Mouse (Mus musculus) erythroblast, adult 5-6 weeks (primary cell): ENCODE measurements around the gene Erbb3. TPM values are rescaled to one million over a fixed set of nuclear protein-coding genes. Genes with fewer than 3 reads are reported as not detected.

Experiments used
- ATAC-seq: replicated peaks from 2 replicates; pipeline ENCODE4 v1.8.0; 2016; ENCODE audit warnings: moderate number of reproducible peaks, mild to moderate bottlenecking, moderate TSS enrichment, inconsistent platforms; ENCODE audit not compliant: poor library complexity, low FRiP score, severe bottlenecking
- total RNA-seq, 2 experiments: library from RNA; stranded (forward) in 1 of 2; stranded (reverse) in 1 of 2; fragments of 150-400 nt in 1 of 2; fragments of 200-764, 138-1000 nt in 1 of 2; gene quantifications; 2 replicates each; pipeline versions ENCODE4 v1.2.3 to v1.2.4; 2015 to 2017; ENCODE audit warnings: low replicate concordance in 2 of 2

Erbb3 gene
- total RNA-seq, 2 experiments from 2014 or later = 0.09 TPM; not detected in 1

DNA sequence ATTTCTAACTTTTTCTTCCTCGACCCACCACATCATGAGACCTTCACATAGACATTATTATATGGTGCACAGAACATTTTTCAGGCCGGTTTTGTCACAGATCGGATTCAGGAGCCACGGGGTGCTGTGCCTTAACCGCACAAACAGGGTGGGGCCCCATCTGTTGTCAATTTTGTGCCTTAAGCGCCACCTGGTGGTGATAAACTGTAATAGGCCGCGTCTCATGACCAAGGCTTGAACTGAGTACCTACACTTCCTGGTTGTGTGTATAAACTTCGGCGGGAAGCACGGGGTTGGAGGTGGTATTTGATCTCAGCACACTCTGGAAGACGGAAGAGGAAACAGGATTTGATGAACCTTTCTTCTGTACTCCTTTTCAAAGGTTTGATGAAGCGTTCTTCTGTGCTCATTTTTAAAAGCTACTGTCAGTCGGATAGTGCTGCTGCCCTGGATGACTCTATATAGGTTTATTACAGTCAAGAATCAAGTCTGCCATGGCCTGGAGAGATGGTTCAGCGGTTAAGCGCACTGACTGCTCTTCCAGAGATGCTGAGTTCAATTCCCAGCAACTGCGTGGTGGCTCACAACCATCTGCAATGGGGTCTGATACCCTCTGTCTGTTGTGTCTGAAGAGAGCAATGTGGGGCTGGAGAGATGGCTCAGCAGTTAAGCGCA is 53.0 kb downstream of the Erbb3 start:
- ATAC-seq = peak; percentile 99

- ATAC-seq = no peak; the same call in 1 of the 2 replicates
Measured at GRCm38 (mm10) chr10:128535624-128536265, 53.7 kb downstream of the Erbb3 start.

GRCm38 (mm10) chr10:128535206-128535605 is 54.2 kb downstream of the Erbb3 start:
- ATAC-seq = no peak

GRCm38 (mm10) chr10:128526366-128527356 is 62.8 kb downstream of the Erbb3 start:
- peak; percentile 41 for ATAC-seq

GRCm38 (mm10) chr10:128525671-128526308 is 63.7 kb downstream of the Erbb3 start, which contains the start of gene Esyt1:
Esyt1 (minus strand) TSS chr10:128525871.
- peak; percentile 88 for ATAC-seq

DNA sequence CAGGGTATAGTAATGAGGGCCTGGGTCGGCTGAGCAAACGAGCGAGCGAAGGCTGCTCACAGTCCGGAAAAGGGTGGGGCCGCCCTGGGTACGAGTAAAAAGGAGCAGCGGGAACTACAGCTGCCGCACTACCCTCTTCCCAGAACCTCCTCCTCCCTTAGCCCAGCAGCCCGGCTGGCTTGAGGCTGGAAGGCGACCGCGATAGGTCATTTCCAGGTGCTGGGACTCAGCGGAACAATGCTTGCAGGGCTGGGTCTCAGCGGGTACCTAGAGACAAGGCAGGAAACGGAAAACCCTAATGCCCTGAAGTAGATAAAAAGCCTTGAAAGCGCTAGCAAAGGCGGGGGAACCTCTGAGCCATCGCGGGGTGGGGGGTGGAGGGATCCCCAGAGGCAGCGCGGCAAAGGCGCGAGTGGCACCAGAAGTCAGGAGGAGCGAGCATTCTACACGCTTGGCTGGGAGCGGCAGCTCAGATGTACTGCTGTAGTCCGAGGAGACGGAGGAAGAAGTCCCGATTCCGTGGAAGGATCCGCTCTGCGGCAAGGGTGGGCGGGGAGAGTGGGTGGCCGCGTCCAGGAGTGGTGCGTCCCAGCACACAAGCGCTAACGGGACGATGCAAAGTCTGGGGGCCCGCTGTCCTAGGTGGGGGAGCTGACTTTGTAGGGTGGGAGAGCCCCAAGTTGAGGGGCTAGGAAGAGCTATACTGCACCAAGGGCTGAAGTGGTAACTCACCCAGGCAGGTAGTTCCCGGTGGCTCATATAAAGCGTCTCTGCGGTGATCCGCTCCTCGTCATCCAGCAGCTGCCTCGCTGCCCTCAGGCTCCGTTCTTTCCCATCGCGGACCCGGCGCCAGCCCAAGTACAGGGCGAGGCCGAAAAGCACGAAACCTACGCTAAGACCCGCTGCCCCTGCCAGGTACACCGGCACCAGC is 64.5 kb downstream of the Erbb3 start:
- ATAC-seq = peak; percentile 42

DNA sequence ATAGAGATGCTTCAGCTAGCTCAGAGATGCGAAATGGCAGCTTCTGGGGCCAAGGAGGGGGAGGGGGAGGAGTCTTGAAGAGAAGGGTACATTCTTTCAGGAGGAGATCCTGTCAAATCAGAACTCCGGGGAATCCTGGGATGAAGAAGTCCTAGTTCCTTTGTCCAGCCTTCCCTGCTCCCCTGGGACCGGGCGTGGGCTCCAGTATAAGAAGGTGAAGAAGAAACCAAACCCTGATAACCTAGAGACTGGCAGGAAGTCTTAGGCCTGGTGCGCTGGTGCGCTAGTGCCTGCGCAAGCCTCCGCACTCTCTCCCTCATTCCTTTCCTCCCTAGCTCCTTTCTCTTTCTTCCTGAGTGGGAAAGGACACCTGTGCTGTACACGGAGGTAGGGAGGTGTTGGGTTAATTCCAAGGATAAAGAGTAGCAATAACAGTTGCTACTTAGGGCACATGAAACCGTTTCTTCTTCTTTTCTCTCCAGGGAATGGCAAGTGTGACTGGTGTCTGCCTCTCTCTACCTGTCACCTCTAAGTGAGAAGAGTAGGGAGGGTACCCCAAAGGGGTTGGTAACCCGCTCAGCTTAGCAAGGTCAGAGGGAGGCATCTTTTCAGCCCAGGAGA is 65.2 kb downstream of the Erbb3 start:
- no peak for ATAC-seq

GRCm38 (mm10) chr10:128522351-128522750 is 67.1 kb downstream of the Erbb3 start:
- no peak for ATAC-seq

GRCm38 (mm10) chr10:128520591-128520990 is 68.9 kb downstream of the Erbb3 start:
- ATAC-seq = no peak

- 0 out of 2 replicates have a peak, but pooled peaks have one; percentile 35 for ATAC-seq
Measured at GRCm38 (mm10) chr10:128518833-128519232, 70.6 kb downstream of the Erbb3 start.

Other genes starting within 250 kb of the Erbb3 start
- 1.9 and 5.6 TPM in 2 replicates for gene Coq10a, start 220.7 kb downstream of the Erbb3 start, total RNA-seq (2015; ENCODE audit: low replicate concordance)
- 2.8 and 3.2 TPM in 2 replicates for gene Coq10a, start 220.7 kb downstream of the Erbb3 start, total RNA-seq (2017; ENCODE audit: low replicate concordance)
- gene Ankrd52, start 212.5 kb downstream of the Erbb3 start, total RNA-seq (2015; ENCODE audit: low replicate concordance) = 7.7 and 30.0 TPM in 2 replicates
- 2.9 and 3.5 TPM in 2 replicates for gene Ankrd52, start 212.5 kb downstream of the Erbb3 start, total RNA-seq (2017; ENCODE audit: low replicate concordance)
- gene Slc39a5, start 188.4 kb downstream of the Erbb3 start, total RNA-seq (2015; ENCODE audit: low replicate concordance) = not detected in 2 replicates
- gene Slc39a5, start 188.4 kb downstream of the Erbb3 start, total RNA-seq (2017; ENCODE audit: low replicate concordance) = not detected in 2 replicates
- gene Nabp2, start 178.2 kb downstream of the Erbb3 start, total RNA-seq (2015; ENCODE audit: low replicate concordance) = 11.1 and 20.1 TPM in 2 replicates
- gene Nabp2, start 178.2 kb downstream of the Erbb3 start, total RNA-seq (2017; ENCODE audit: low replicate concordance) = 7.4 and 15.2 TPM in 2 replicates
- gene Rnf41, start 178.0 kb downstream of the Erbb3 start, total RNA-seq (2015; ENCODE audit: low replicate concordance) = 2.9 and 4.6 TPM in 2 replicates
- 2.9 and 3.3 TPM in 2 replicates for gene Rnf41, start 178.0 kb downstream of the Erbb3 start, total RNA-seq (2017; ENCODE audit: low replicate concordance)
- gene Smarcc2, start 130.4 kb downstream of the Erbb3 start, total RNA-seq (2015; ENCODE audit: low replicate concordance) = 22.1 and 31.6 TPM in 2 replicates
- gene Smarcc2, start 130.4 kb downstream of the Erbb3 start, total RNA-seq (2017; ENCODE audit: low replicate concordance) = 29.0 and 34.7 TPM in 2 replicates
- 410 and 475 TPM in 2 replicates for gene Myl6, start 95.5 kb downstream of the Erbb3 start, total RNA-seq (2015; ENCODE audit: low replicate concordance)
- gene Myl6, start 95.5 kb downstream of the Erbb3 start, total RNA-seq (2017; ENCODE audit: low replicate concordance) = 558 TPM in 2 replicates
- gene Myl6b, start 91.0 kb downstream of the Erbb3 start, total RNA-seq (2015; ENCODE audit: low replicate concordance) = 5.4 TPM in 1 of 2 replicates, not detected in the other
- 0.85 TPM in 1 of 2 replicates, not detected in the other for gene Myl6b, start 91.0 kb downstream of the Erbb3 start, total RNA-seq (2017; ENCODE audit: low replicate concordance)
- 15.2 and 16.9 TPM in 2 replicates for gene Esyt1, start 63.8 kb downstream of the Erbb3 start, total RNA-seq (2015; ENCODE audit: low replicate concordance)
- gene Esyt1, start 63.8 kb downstream of the Erbb3 start, total RNA-seq (2017; ENCODE audit: low replicate concordance) = 24.8 and 27.9 TPM in 2 replicates
- 0.19 and 0.63 TPM in 2 replicates for gene Zc3h10, start 41.9 kb downstream of the Erbb3 start, total RNA-seq (2015; ENCODE audit: low replicate concordance)
- 2.8 and 3.2 TPM in 2 replicates for gene Zc3h10, start 41.9 kb downstream of the Erbb3 start, total RNA-seq (2017; ENCODE audit: low replicate concordance)
- 936 and 1,095 TPM in 2 replicates for gene Rpl41, start 40.3 kb downstream of the Erbb3 start, total RNA-seq (2015; ENCODE audit: low replicate concordance)
- 729 and 801 TPM in 2 replicates for gene Rpl41, start 40.3 kb downstream of the Erbb3 start, total RNA-seq (2017; ENCODE audit: low replicate concordance)
- gene Pa2g4, start 23.7 kb downstream of the Erbb3 start, total RNA-seq (2015; ENCODE audit: low replicate concordance) = 71.3 and 75.2 TPM in 2 replicates
- 42.9 and 67.5 TPM in 2 replicates for gene Pa2g4, start 23.7 kb downstream of the Erbb3 start, total RNA-seq (2017; ENCODE audit: low replicate concordance)
- 345 and 426 TPM in 2 replicates for gene Rps26, start 37.1 kb upstream of the Erbb3 start, total RNA-seq (2015; ENCODE audit: low replicate concordance)
- 114 and 205 TPM in 2 replicates for gene Rps26, start 37.1 kb upstream of the Erbb3 start, total RNA-seq (2017; ENCODE audit: low replicate concordance)
- not detected in 2 replicates for gene Ikzf4, start 56.3 kb upstream of the Erbb3 start, total RNA-seq (2015; ENCODE audit: low replicate concordance)
- gene Ikzf4, start 56.3 kb upstream of the Erbb3 start, total RNA-seq (2017; ENCODE audit: low replicate concordance) = 0.09 TPM in 1 of 2 replicates, not detected in the other
- 3.1 and 7.5 TPM in 2 replicates for gene Suox, start 84.4 kb upstream of the Erbb3 start, total RNA-seq (2015; ENCODE audit: low replicate concordance)
- gene Suox, start 84.4 kb upstream of the Erbb3 start, total RNA-seq (2017; ENCODE audit: low replicate concordance) = 8.4 and 11.3 TPM in 2 replicates
- 26.9 and 42.2 TPM in 2 replicates for gene Rab5b, start 106.6 kb upstream of the Erbb3 start, total RNA-seq (2015; ENCODE audit: low replicate concordance)
- gene Rab5b, start 106.6 kb upstream of the Erbb3 start, total RNA-seq (2017; ENCODE audit: low replicate concordance) = 64.8 and 71.7 TPM in 2 replicates
- gene Pmel, start 114.5 kb upstream of the Erbb3 start, total RNA-seq (2015; ENCODE audit: low replicate concordance) = not detected in 2 replicates
- gene Pmel, start 114.5 kb upstream of the Erbb3 start, total RNA-seq (2017; ENCODE audit: low replicate concordance) = not detected in 2 replicates
- 29.8 and 37.2 TPM in 2 replicates for gene Cdk2, start 115.4 kb upstream of the Erbb3 start, total RNA-seq (2015; ENCODE audit: low replicate concordance)
- 21.0 and 34.3 TPM in 2 replicates for gene Cdk2, start 115.4 kb upstream of the Erbb3 start, total RNA-seq (2017; ENCODE audit: low replicate concordance)
- gene Dgka, start 155.2 kb upstream of the Erbb3 start, total RNA-seq (2015; ENCODE audit: low replicate concordance) = 8.2 and 13.4 TPM in 2 replicates
- gene Dgka, start 155.2 kb upstream of the Erbb3 start, total RNA-seq (2017; ENCODE audit: low replicate concordance) = 2.9 and 4.7 TPM in 2 replicates
- gene Pym1, start 158.2 kb upstream of the Erbb3 start, total RNA-seq (2015; ENCODE audit: low replicate concordance) = 2.5 and 17.5 TPM in 2 replicates
- gene Pym1, start 158.2 kb upstream of the Erbb3 start, total RNA-seq (2017; ENCODE audit: low replicate concordance) = 9.1 and 12.4 TPM in 2 replicates
- gene Mmp19, start 201.3 kb upstream of the Erbb3 start, total RNA-seq (2015; ENCODE audit: low replicate concordance) = 0.38 TPM in 1 of 2 replicates, not detected in the other
- 0.85 and 1.5 TPM in 2 replicates for gene Mmp19, start 201.3 kb upstream of the Erbb3 start, total RNA-seq (2017; ENCODE audit: low replicate concordance)
- gene Dnajc14, start 214.4 kb upstream of the Erbb3 start, total RNA-seq (2015; ENCODE audit: low replicate concordance) = 16.5 and 17.6 TPM in 2 replicates
- 9.5 and 9.6 TPM in 2 replicates for gene Dnajc14, start 214.4 kb upstream of the Erbb3 start, total RNA-seq (2017; ENCODE audit: low replicate concordance)
- 0.19 and 1.7 TPM in 2 replicates for gene Tmem198b, start 214.7 kb upstream of the Erbb3 start, total RNA-seq (2015; ENCODE audit: low replicate concordance)
- gene Tmem198b, start 214.7 kb upstream of the Erbb3 start, total RNA-seq (2017; ENCODE audit: low replicate concordance) = 0.42 and 3.7 TPM in 2 replicates
- 74.4 and 106 TPM in 2 replicates for gene Sarnp, start 227.7 kb upstream of the Erbb3 start, total RNA-seq (2015; ENCODE audit: low replicate concordance)
- gene Sarnp, start 227.7 kb upstream of the Erbb3 start, total RNA-seq (2017; ENCODE audit: low replicate concordance) = 93.5 and 113 TPM in 2 replicates
- gene Ormdl2, start 232.0 kb upstream of the Erbb3 start, total RNA-seq (2015; ENCODE audit: low replicate concordance) = 5.4 and 18.8 TPM in 2 replicates
- 13.0 and 28.2 TPM in 2 replicates for gene Ormdl2, start 232.0 kb upstream of the Erbb3 start, total RNA-seq (2017; ENCODE audit: low replicate concordance)